Comparison of ENCODE assay signal across 24 mouse cellular contexts in genomic region chr16:91202989-91203388, GRCm38 (mm10). TPM values are rescaled to one million over a fixed set of nuclear protein-coding genes. Genes with fewer than 3 reads are reported as not detected.
DNase-seq lines count a peak whose midpoint lies in the region; ATAC-seq and TF ChIP-seq lines count a peak whose summit lies in the region.
"Had no signal": no experiment of that assay in that cellular context is flagged by ENCODE, and none has a peak within 500 bp of the region (broad histone marks: within the 10 kb centered on the region; RNA-seq: fewer than 3 reads in every experiment).

No protein-coding gene starts in this region.

- no peak overlapping the region for H3K4me3 ChIP-seq in forebrain, postnatal 0 days (ENCODE audit: low read depth, low read length)
- no peak overlapping the region for H3K4me3 ChIP-seq in forebrain, embryonic 13.5 days
- H3K4me3 ChIP-seq: embryonic facial prominence, embryonic 13.5 days; embryonic facial prominence, embryonic 15.5 days; erythroblast, embryonic 14.5 days had no signal

- no peaks in the 10 kb centered on the region for H3K36me3 ChIP-seq in forebrain, postnatal 0 days (ENCODE audit: insufficient read depth)
- no peaks in the 10 kb centered on the region for H3K36me3 ChIP-seq in forebrain, embryonic 13.5 days (ENCODE audit: poor library complexity, severe bottlenecking)
- H3K36me3 ChIP-seq: embryonic facial prominence, embryonic 13.5 days; embryonic facial prominence, embryonic 15.5 days had no signal

- H3K9ac ChIP-seq in forebrain, postnatal 0 days, result no peak overlapping the region
- H3K9ac ChIP-seq in forebrain, embryonic 13.5 days, result no peak overlapping the region
- H3K9ac ChIP-seq: embryonic facial prominence, embryonic 13.5 days; embryonic facial prominence, embryonic 15.5 days had no signal

- peak; percentile 18; the same call in 1 of the 2 replicates for ATAC-seq in forebrain, postnatal 0 days
- no peak for ATAC-seq in forebrain, embryonic 13.5 days
- ATAC-seq: forebrain, embryonic 14.5 days had no signal

- peak; percentile 38 to 64 for DNase-seq in cerebellum, postnatal 10 days
- no peak for DNase-seq in cerebellum, postnatal 4 days (ENCODE audit: low spot score in 2 of 2)
- no peak for DNase-seq in forebrain, postnatal 0 days
- peak; percentile 15 to 37 for DNase-seq in layer of hippocampus, postnatal 10 days (ENCODE audit: low spot score in 2 of 2)
- no peak for DNase-seq in layer of hippocampus, adult 8-10 months (ENCODE audit: low spot score in 2 of 2)
- DNase-seq in right cerebral cortex, postnatal 10 days (ENCODE audit: low spot score in 2 of 2), result peak; percentile 44 to 46
- DNase-seq in right cerebral cortex, adult 18-20 months, result no peak
- DNase-seq: adrenal gland, adult 2 months; adrenal gland, postnatal 10 days; adrenal gland, postnatal 25 days; cerebellum, adult 11 months; cerebellum, adult 18-20 months; cerebellum, adult 8-10 months; cerebellum, adult 9-11 months; cerebellum, postnatal 25 days; embryo, embryonic 11 days had no signal

- no peaks in the 10 kb centered on the region for H3K4me1 ChIP-seq in forebrain, postnatal 0 days (ENCODE audit: insufficient read depth)
- H3K4me1 ChIP-seq in forebrain, embryonic 13.5 days, result peaks cover 12% of the 10 kb centered on the region
- H3K4me1 ChIP-seq: embryonic facial prominence, embryonic 13.5 days; embryonic facial prominence, embryonic 15.5 days had no signal

- no peak overlapping the region for H3K4me2 ChIP-seq in forebrain, postnatal 0 days (ENCODE audit: low read depth)
- no peak overlapping the region for H3K4me2 ChIP-seq in forebrain, embryonic 13.5 days
- H3K4me2 ChIP-seq: embryonic facial prominence, embryonic 13.5 days; embryonic facial prominence, embryonic 15.5 days had no signal

- TF ChIP-seq CTCF in forebrain, postnatal 0 days (IDR thresholded peaks at IDR 0.05; ENCODE audit: low read depth), result no peak

- no peaks in the 10 kb centered on the region for H3K9me3 ChIP-seq in forebrain, postnatal 0 days (ENCODE audit: low read length)
- H3K9me3 ChIP-seq in forebrain, embryonic 13.5 days (replicated peaks), result no peaks in the 10 kb centered on the region; the same call in 1 of the 2 replicates
- H3K9me3 ChIP-seq: embryonic facial prominence, embryonic 13.5 days; embryonic facial prominence, embryonic 15.5 days had no signal

- 75% methylated on average over 3 of the region's 3 CpGs for WGBS in forebrain, postnatal 0 days
- 91% methylated on average over 3 of the region's 3 CpGs for WGBS in forebrain, embryonic 13.5 days

- H3K27ac ChIP-seq in forebrain, postnatal 0 days (ENCODE audit: low read depth, low read length), result no peak overlapping the region
- no peak overlapping the region for H3K27ac ChIP-seq in forebrain, embryonic 13.5 days
- H3K27ac ChIP-seq: embryonic facial prominence, embryonic 13.5 days; embryonic facial prominence, embryonic 15.5 days had no signal

- H3K27me3 ChIP-seq in forebrain, postnatal 0 days (ENCODE audit: insufficient read depth, low read length), result no peaks in the 10 kb centered on the region; the same call in 1 of the 2 replicates
- H3K27me3 ChIP-seq in forebrain, embryonic 13.5 days, result peaks cover 41% of the 10 kb centered on the region

RNA-seq across cellular contexts. Expression of gene Olig2, which starts 22.3 kb away (rescaled TPM):
- total RNA-seq in forebrain, postnatal 0 days (2014; rRNA removed), result 32.8 and 41.0 TPM in 2 replicates
- 11.6 and 14.7 TPM in 2 replicates for polyA plus RNA-seq in forebrain, postnatal 0 days (2015; fragmentation: Nextera tagmentation; extraction: Ambion mirVana)
- 6.3 and 8.4 TPM in 2 replicates for polyA plus RNA-seq in forebrain, embryonic 13.5 days (2015; fragmentation: Nextera tagmentation; extraction: Ambion mirVana)
- total RNA-seq in layer of hippocampus, postnatal 10 days (2021), result 10 to 100 TPM; 36.0 to 44.8 TPM
- 10 to 100 TPM; 21.9 to 27.2 (median 24.1) TPM for total RNA-seq in layer of hippocampus, adult 8-10 months (2022)
- total RNA-seq: adrenal gland, adult 2 months; adrenal gland, postnatal 10 days; adrenal gland, postnatal 25 days; common myeloid progenitor, adult 5-6 weeks; MEL had no signal
- polyA plus RNA-seq: adrenal gland, adult 2 months; C2C12; erythroblast, embryonic 14.5 days had no signal

Comparison
In these comparisons a context has a peak if more than half of its experiments do, and no peak if none do; other contexts are left out.
1. DNase-seq: peak in cerebellum, postnatal 10 days (2 of 2), layer of hippocampus, postnatal 10 days (2 of 2) and right cerebral cortex, postnatal 10 days (2 of 2); none in cerebellum, postnatal 4 days (0 of 2), forebrain, postnatal 0 days (single experiment), layer of hippocampus, adult 8-10 months (0 of 2) and right cerebral cortex, adult 18-20 months (single experiment).